Mouse (Mus musculus) cerebral cortex, adult 2 months (tissue): Measurements from ENCODE around the gene Ccser1.

Experiments
- WGBS: fragments of 180-500 bp; shearing (Covaris S2); methylation state at CpG from one replicate; pipeline ENCODE4 v1.1.7; 2018; 5-methylcytosine and 5-hydroxymethylcytosine counted together

Gene Ccser1

GRCm38 (mm10) chr6:62163826-62164225 lies 983.7 kb downstream of the Ccser1 start:
- WGBS, result 68% methylated on average over 3 of the region's 3 CpGs

GRCm38 (mm10) chr6:62196496-62197188 lies 1016.5 kb downstream of the Ccser1 start:
- 52% methylated on average over 6 of the region's 6 CpGs for WGBS

GRCm38 (mm10) chr6:62198768-62199167 lies 1018.6 kb downstream of the Ccser1 start:
- WGBS, result 23% methylated on average over 6 of the region's 6 CpGs

GRCm38 (mm10) chr6:62205013-62205412 lies 1024.9 kb downstream of the Ccser1 start:
- WGBS, result 45% methylated on average over 2 of the region's 2 CpGs

GRCm38 (mm10) chr6:62221856-62222255 lies 1041.7 kb downstream of the Ccser1 start:
- WGBS, result 35% methylated on average over 1 of the region's 1 CpGs

- WGBS, result 78% methylated on average over 1 of the region's 1 CpGs
Observed at GRCm38 (mm10) chr6:62263899-62264298, 1083.8 kb downstream of the Ccser1 start.

GRCm38 (mm10) chr6:62264525-62264924 lies 1084.4 kb downstream of the Ccser1 start:
- 78% methylated on average over 1 of the region's 1 CpGs for WGBS

GRCm38 (mm10) chr6:62281256-62281655 lies 1101.1 kb downstream of the Ccser1 start:
- 87% methylated on average over 3 of the region's 3 CpGs for WGBS

GRCm38 (mm10) chr6:62301576-62302312 lies 1121.6 kb downstream of the Ccser1 start:
- 42% methylated on average over 6 of the region's 6 CpGs for WGBS

GRCm38 (mm10) chr6:62318627-62319026 lies 1138.5 kb downstream of the Ccser1 start:
- WGBS, result 83% methylated on average over 3 of the region's 3 CpGs

- 56% methylated on average over 3 of the region's 3 CpGs for WGBS
Observed at GRCm38 (mm10) chr6:62340319-62340718, 1160.2 kb downstream of the Ccser1 start.

GRCm38 (mm10) chr6:62367802-62368201 lies 1187.7 kb downstream of the Ccser1 start:
- 78% methylated on average over 2 of the region's 2 CpGs for WGBS
